Mouse (Mus musculus): ENCODE measurements around the gene Clybl. TPM values are rescaled to one million over a fixed set of nuclear protein-coding genes. Genes with fewer than 3 reads are reported as not detected.

Clybl gene
- polyA plus RNA-seq, 1 experiment from 2014 or later = 68.2 TPM

DNA sequence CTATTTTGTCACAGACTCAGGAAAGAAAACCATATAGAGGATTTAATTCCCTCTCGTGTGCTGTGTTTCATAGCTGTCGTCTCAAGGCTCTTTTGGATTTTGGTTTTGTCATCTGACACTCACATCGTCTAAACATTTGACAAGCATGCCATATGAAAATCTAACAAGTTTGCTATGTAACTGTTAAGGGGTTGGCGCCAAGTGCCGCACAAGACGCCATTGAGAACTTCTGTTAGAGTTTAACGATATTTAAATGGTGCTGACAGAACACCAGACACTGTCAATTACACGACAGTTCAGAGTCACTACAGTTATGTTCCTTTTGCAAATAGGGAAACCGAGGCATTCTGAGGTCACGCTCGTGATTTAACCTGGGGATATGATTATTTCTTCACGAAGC lies 134.2 kb downstream of the Clybl start:
- WGBS = 83% methylated on average over 12 of the region's 12 CpGs
- Histone ChIP-seq H3K4me2 (no peak overlapping the region), H3K9me3 (0 out of 2 replicates have a peak, but pooled peaks cover 6% of the 10 kb centered on the region), H3K27me3 (replicated peaks) (no peaks in the 10 kb centered on the region), H3K36me3 (peaks cover 5% of the 10 kb centered on the region), H3K4me1 (no peaks in the 10 kb centered on the region), H3K9ac (no peak overlapping the region), H3K27ac (replicated peaks) (no peak overlapping the region), H3K4me3 (no peak overlapping the region)
- no peak for ATAC-seq (ENCODE audit: extremely low read depth, insufficient number of reproducible peaks, low FRiP score, low TSS enrichment)

DNA sequence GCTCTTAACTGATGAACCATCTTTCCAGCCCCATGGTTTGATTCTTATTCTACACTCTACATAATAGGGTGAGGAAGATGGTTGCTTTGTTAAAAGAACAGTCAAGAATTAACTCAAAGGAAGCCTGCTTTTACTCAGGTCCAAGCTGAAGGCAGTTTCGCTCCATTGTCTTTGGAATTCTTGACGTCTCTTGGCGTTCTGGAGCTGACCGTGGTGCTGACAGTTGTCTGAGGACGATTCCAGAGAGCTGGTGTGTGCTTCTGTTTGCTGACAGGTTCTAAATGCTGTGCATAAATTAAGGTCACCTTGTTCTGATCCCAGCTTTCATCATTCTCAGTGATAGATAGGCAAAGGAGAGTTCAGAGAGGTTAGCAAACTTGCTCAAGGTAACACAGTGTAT lies 140.6 kb downstream of the Clybl start:
- Histone ChIP-seq H3K36me3 (no peaks in the 10 kb centered on the region), H3K4me3 (no peak overlapping the region), H3K9me3 (no peaks in the 10 kb centered on the region), H3K27ac (replicated peaks) (no peak overlapping the region), H3K9ac (no peak overlapping the region), H3K4me1 (no peaks in the 10 kb centered on the region), H3K27me3 (replicated peaks) (no peaks in the 10 kb centered on the region), H3K4me2 (no peak overlapping the region)
- no peak for ATAC-seq (ENCODE audit: extremely low read depth, insufficient number of reproducible peaks, low FRiP score, low TSS enrichment)
- 20% methylated on average over 5 of the region's 5 CpGs for WGBS

DNA sequence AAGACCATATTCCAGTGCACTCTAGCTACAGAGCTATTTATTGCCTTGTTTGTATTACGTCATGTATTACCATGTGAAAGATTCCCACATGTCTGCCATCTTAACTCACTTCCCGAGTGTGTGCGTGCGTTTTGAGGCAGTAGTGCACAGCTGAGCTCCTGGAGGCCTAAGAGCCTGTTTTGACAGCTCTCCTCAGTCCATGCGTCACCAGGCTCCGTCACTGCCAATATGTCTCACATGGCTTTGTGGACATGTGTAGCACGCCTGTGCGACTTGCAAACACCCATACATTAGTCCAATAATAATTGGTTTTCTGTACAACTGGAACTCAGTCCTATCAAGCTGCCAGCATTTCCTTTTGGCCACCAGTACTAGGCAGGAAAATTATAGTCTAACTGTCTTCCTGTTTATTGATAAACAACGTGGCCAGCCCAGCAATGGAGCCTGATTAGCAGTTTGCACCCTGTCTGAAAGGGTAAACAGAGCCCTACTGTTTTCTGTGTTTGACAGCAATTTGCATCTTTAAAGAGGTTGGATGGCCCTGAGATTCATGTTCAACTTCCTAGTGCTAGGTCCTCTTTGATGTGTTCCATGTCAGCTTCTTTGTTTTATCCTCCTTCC lies 142.4 kb downstream of the Clybl start:
- WGBS = 76% methylated on average over 9 of the region's 9 CpGs
- Histone ChIP-seq H3K4me2 (no peak overlapping the region), H3K27ac (replicated peaks) (no peak overlapping the region), H3K36me3 (no peaks in the 10 kb centered on the region), H3K27me3 (replicated peaks) (no peaks in the 10 kb centered on the region), H3K9me3 (no peaks in the 10 kb centered on the region), H3K4me1 (no peaks in the 10 kb centered on the region), H3K9ac (no peak overlapping the region), H3K4me3 (no peak overlapping the region)
- ATAC-seq (ENCODE audit: extremely low read depth, insufficient number of reproducible peaks, low FRiP score, low TSS enrichment) = no peak

DNA sequence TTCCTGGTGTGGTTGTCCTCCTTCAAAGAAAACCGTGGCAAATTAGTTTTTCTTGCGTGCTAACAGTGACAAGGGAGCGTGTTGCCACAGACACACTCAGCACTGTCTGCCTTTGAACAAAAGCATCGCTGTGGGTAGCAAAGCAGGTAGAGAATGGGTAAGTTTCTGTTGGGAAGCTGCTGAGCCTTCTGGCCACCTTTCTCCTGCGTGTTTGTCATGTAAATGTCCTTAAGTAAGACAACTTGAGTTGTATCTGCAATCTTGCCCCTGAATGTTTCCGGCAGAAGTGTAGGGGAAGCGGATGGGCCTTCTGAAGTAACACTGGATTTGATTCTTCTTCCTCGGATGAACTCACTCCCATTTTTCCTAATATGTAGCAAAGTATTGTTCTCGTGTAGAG lies 148.6 kb downstream of the Clybl start:
- Histone ChIP-seq H3K36me3 (no peaks in the 10 kb centered on the region), H3K4me2 (no peak overlapping the region), H3K27me3 (replicated peaks) (no peaks in the 10 kb centered on the region), H3K9ac (no peak overlapping the region), H3K9me3 (no peaks in the 10 kb centered on the region), H3K4me1 (peaks cover 12% of the 10 kb centered on the region; the same call in 1 of the 2 replicates), H3K27ac (replicated peaks) (no peak overlapping the region), H3K4me3 (no peak overlapping the region)
- ATAC-seq (ENCODE audit: extremely low read depth, insufficient number of reproducible peaks, low FRiP score, low TSS enrichment) = no peak
- 69% methylated on average over 9 of the region's 9 CpGs for WGBS

DNA sequence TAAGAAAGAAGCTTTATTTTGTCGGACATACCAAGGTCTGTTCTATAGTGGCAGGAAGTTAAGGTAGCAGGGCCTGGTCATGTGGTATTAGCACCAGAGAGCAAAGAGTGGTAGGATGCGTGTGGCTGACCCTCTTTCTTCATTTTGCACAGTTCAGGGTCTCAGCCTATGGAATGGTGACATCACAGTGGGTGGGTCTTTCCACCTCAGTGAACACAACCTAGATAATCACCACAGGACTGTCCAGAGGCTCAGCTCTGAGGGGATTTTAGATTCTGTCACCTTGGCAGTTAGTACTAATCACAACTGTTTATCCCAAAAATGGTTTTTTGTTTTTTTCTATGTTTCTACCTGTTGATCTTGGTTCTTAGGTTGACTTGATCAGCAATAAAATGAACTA lies 149.2 kb downstream of the Clybl start:
- Histone ChIP-seq H3K9ac (no peak overlapping the region), H3K4me2 (no peak overlapping the region), H3K9me3 (no peaks in the 10 kb centered on the region), H3K27ac (replicated peaks) (no peak overlapping the region), H3K36me3 (no peaks in the 10 kb centered on the region), H3K4me1 (peaks cover 12% of the 10 kb centered on the region; the same call in 1 of the 2 replicates), H3K4me3 (no peak overlapping the region), H3K27me3 (replicated peaks) (no peaks in the 10 kb centered on the region)
- WGBS = 88% methylated on average over 2 of the region's 2 CpGs
- no peak for ATAC-seq (ENCODE audit: extremely low read depth, insufficient number of reproducible peaks, low FRiP score, low TSS enrichment)

DNA sequence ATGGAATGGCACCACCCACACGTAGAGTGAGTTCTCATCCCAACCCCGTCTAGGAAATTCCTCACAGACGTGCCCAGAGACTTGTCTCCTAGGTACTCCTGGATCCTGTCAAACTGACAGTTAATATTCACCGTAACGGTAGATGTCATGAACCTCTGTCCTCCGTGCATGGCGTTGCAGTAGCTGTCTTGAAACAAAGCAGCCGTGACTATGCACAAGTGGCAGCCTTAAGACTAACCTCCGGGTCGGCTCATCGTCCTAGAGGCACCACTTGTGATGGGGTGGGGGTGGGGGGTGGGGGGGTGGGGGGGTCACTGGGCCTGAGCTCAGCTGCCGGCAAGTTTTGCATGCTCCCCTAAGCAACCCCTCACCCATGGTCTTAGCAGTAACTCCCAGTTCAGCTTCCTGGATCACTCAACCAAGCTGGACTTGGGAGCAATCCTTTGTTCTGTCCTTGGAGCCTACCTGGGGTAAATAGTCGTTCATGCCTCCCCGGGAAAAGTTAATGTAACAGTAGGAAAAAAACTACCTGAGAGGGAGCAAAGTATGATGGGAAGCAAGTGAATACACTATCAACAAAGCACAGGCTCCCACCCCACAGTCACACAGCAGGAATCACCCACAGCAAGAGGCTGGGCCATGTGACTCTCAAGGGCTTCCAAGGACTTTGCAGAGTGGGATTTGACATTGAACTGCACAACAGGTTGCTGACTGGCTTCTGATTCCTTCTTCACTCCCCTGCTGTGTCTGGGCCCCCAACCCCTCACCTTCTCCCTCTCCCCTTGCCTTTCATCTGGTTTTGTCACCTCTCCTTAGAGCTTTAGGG lies 150.3 kb downstream of the Clybl start:
- Histone ChIP-seq H3K4me3 (no peak overlapping the region), H3K36me3 (no peaks in the 10 kb centered on the region), H3K4me1 (peaks cover 16% of the 10 kb centered on the region), H3K9ac (no peak overlapping the region), H3K27me3 (replicated peaks) (no peaks in the 10 kb centered on the region), H3K4me2 (no peak overlapping the region), H3K9me3 (no peaks in the 10 kb centered on the region), H3K27ac (replicated peaks) (no peak overlapping the region)
- WGBS = 21% methylated on average over 14 of the region's 14 CpGs
- no peak for ATAC-seq (ENCODE audit: extremely low read depth, insufficient number of reproducible peaks, low FRiP score, low TSS enrichment)

DNA sequence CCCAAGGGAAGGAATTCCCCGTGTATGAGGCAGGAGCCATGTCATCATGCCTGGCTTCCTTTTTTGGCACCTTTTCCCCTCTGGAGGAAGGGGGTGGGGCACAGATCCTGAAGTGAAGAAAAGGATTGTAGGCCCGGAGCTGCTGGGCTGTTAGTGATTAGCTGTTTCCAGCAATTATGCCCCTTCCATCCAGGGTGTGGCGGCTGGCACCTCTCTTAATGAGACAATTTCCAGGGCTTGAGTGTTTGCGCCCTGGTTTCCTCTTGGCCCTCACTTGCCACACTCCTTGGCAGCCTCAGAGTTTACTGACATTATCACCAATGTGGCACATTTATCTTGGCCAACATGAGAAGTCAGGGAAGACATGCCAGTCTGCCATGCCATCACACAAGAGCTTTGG lies 155.5 kb downstream of the Clybl start:
- peaks cover 12% of the 10 kb centered on the region for H3K4me1 ChIP-seq
- H3K4me3 ChIP-seq = no peak overlapping the region
- H3K27me3 ChIP-seq (replicated peaks) = no peaks in the 10 kb centered on the region
- no peak overlapping the region for H3K27ac ChIP-seq (replicated peaks)
- H3K9ac ChIP-seq = no peak overlapping the region
- 32% methylated on average over 4 of the region's 4 CpGs for WGBS
- no peak for ATAC-seq (ENCODE audit: extremely low read depth, insufficient number of reproducible peaks, low FRiP score, low TSS enrichment)
- no peaks in the 10 kb centered on the region for H3K36me3 ChIP-seq
- no peaks in the 10 kb centered on the region for H3K9me3 ChIP-seq
- no peak overlapping the region for H3K4me2 ChIP-seq

DNA sequence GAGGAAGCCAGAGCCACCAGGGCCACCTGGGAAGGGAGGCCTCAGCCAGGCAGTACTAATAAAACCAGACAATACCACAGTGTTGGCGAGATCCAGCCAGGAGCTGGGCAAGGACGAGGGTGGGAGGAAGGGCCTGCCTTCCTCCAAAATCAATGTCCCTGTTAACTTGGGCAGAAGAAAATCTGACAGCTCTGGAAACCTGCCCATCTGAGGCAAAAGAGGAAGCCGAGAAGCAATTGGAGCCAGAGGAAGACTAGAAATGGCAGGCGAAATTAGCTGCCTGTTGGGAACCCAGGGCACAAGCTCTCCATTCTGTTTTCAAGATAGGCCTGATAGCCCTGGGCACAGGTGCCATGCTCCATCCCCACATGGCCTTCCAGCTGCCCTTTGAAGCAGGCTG lies 157.3 kb downstream of the Clybl start:
- no peak for ATAC-seq (ENCODE audit: extremely low read depth, insufficient number of reproducible peaks, low FRiP score, low TSS enrichment)
- 80% methylated on average over 4 of the region's 4 CpGs for WGBS

DNA sequence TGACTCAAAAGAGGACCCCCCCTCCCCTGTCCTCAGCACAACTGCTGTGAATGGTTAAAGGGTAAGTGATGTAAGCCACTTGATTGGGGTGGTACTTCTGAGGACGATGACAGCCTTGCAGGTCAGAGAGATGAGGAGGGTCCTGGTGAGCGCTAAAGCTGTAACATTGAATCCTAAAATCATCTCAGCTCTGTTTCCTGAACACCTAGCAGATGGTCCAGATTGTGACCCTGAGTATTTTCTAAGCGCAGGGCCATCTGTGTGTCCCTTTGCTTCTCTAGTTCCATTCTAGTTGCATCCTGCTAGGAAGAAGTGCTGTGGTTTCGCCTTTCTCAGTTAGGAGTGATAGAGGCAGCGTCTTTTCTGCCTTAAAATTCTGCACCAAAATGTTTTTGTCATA lies 158.6 kb downstream of the Clybl start:
- H3K9me3 ChIP-seq = no peaks in the 10 kb centered on the region
- H3K4me3 ChIP-seq = no peak overlapping the region
- H3K27me3 ChIP-seq (replicated peaks) = no peaks in the 10 kb centered on the region
- WGBS = 82% methylated on average over 5 of the region's 5 CpGs
- no peak overlapping the region for H3K27ac ChIP-seq (replicated peaks)
- no peak overlapping the region for H3K4me2 ChIP-seq
- ATAC-seq (ENCODE audit: extremely low read depth, insufficient number of reproducible peaks, low FRiP score, low TSS enrichment) = no peak
- no peaks in the 10 kb centered on the region for H3K36me3 ChIP-seq
- H3K4me1 ChIP-seq = peaks cover 8% of the 10 kb centered on the region
- no peak overlapping the region for H3K9ac ChIP-seq

More for the DNA sequence above, 157.3 kb downstream of the Clybl start:
- H3K9ac ChIP-seq = no peak overlapping the region
- H3K27ac ChIP-seq (replicated peaks) = no peak overlapping the region
- no peaks in the 10 kb centered on the region for H3K27me3 ChIP-seq (replicated peaks)
- no peak overlapping the region for H3K4me3 ChIP-seq
- no peaks in the 10 kb centered on the region for H3K9me3 ChIP-seq
- no peak overlapping the region for H3K4me2 ChIP-seq
- peaks cover 8% of the 10 kb centered on the region for H3K4me1 ChIP-seq
- H3K36me3 ChIP-seq = no peaks in the 10 kb centered on the region

DNA sequence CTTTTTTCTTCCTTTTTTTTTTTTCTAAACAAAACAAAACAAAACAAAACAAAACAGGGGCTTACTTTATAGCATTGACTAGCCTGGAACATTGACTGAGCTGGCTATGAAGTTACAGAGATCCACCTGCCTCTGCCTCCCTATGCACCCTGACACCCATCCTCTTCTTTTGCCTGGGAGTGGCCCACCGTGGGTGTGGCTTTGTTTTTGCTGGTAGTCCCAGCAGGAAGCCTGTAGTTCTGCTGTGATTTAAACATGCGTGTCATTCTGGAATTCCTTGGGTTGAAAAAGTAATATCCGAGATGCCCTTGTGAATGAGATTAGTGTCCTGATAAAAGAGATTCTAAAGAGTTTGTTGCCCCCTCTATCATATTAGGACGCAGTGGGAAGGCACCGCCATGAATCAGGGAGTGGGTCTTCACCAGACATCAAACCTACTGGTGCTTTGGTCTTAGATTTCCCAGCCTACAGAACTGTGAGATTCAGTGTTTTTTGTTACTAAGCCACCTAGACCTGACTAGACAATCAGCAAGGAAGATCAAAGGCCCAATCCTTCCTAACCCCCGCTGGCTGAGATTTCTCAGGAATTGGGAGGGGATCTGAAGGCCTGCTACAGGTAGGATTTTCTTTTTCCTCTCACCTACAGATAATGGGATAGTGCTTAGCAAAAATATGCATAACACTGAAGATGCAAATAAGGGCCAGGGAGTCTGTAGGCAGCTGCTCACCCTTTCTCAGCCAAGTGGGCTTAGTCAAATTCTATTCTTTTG lies 160.3 kb downstream of the Clybl start:
- Histone ChIP-seq H3K4me2 (no peak overlapping the region), H3K27me3 (replicated peaks) (no peaks in the 10 kb centered on the region), H3K27ac (replicated peaks) (no peak overlapping the region), H3K4me3 (no peak overlapping the region), H3K9ac (no peak overlapping the region), H3K4me1 (peaks cover 5% of the 10 kb centered on the region), H3K36me3 (no peaks in the 10 kb centered on the region), H3K9me3 (no peaks in the 10 kb centered on the region)
- ATAC-seq (ENCODE audit: extremely low read depth, insufficient number of reproducible peaks, low FRiP score, low TSS enrichment) = no peak
- WGBS = 47% methylated on average over 6 of the region's 6 CpGs

Measured in heart, embryonic 13.5 days (tissue).